Mouse (Mus musculus): ENCODE results near the gene Apoh. TPM values are rescaled to one million over a fixed set of nuclear protein-coding genes. Genes with fewer than 3 reads are reported as not detected.

The Apoh gene
- 0.14 TPM in 1 of 2 replicates, not detected in the other for polyA plus RNA-seq (2012; rRNA removed)

DNA sequence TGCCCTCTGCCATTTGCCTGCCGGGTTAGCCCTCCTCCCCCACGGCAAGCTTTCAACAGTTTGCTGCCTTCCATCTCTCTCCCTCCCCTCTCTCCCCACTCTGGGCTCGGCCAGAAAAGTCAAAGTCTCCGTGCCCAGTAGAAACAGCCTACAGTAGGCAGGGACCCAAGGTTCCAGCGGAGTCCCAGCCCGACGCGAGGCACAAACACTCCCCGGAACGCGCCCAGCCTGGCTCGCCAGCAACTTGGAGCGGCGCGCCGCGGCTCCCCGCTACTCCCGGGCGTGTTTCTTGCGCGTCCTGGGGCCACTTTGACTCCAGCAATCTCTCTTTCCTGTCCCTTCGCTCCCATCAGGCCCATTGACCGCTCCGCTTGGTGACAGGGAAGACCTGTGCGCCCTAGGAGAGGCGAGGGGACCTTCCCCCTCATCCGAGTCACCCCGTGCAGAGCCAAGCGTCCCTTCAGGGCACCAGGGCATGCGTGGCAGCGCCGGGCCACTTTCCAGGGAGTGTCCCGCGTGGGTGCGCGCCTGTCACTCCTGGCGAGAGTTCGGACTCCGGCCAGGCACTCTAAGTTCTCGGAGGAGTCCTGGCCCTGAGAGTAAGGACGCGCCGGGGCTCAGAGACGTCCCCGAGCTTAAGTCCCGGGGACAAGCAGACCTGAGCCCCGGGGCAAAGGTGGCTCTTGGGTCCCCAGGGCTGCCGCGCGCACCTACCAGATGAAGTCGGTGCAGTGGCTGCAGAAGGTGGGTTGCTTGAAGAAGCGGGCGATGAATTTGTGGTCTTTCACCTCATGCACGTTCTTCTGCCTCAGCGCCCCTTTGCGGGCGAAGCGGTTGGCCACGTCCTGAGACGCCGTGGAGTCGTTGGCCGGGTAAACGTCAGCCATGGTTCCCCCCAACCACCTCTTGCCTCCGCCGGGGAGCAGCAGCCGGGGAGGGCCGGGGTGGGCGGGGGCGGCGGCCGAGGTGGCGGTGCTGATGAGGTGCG is at the start of gene Apoh:
Apoh (plus strand) TSS at position 574 of the 988 bp plus-strand sequence.

DNA sequence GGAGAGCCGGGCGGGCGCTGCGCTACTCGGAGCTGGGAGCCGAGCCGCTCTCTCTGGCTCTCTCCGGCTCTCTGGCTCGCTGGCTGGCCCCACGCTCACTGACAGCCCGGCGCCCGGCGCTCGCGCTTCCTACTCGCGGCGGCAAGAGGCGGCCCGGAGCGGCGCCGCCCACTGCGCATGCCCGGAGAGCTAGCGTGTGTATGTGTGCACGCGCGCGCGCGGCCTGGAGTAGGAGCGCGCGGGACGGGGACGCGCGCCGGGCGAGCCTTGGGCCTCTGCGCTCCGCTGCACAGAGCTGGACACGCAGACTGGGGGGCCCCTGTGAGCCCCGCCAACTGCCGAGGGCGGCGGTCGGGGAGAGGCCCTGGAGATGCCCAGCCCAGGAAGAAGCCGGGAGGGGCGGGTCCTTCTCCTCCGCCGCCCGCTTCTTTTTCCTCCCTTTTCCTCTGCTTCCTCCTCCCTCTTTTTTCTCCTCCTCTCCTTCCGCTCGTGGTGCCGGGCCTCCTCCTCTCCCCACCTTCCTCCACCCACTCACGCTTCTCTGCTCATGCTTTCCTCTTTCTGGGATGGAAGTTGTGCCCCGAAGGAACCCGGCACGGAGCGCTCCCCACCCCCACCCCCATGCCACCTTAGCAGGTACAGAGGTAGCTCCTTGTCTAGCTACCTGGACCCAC is 772 bp downstream of the Apoh start, which contains the start of gene Prkca:
Prkca (minus strand) TSS at position 140 of the 674 bp plus-strand sequence.

DNA sequence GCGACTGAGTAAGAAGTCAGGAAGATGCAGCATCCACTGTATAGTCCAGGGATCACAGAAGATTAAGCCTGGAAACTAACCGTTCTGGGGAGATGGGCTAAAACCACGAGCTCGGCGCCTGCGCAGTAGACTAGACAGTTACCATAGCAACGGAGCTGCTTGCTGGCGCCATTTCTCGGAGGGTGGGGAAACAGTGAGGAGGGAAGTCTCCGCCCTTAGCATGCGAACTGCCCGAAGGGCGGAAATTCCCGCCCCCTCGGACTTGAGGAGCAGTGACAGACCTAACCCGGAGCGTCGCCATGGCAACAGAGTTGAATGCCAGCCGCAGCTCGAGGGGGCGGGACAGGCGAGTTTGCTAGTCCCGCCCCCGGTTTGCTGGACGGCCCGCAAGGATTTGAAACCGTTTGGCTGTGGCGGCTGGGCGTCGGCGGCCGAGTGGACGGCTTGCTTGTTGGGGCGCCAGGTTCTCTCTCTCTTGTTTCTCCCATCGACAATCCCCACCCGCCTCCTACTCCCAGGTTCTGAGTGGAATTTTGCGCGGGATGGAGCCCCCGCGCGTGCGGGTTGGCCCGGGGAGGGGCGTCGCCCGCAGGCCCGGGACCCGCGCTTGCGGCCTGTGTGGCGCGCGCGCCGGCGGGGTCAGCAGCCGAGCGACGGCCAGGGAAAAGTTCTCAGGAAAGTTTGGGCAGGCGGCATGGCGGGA is 81.9 kb downstream of the Apoh start, which contains the start of gene Cep112:
Cep112 (plus strand) TSS at position 304 of the 703 bp plus-strand sequence.

Other genes with a start within 250 kb of the Apoh start
- gene Prkca, start 574 bp downstream of the Apoh start, polyA plus RNA-seq (2012; rRNA removed), result 11.6 and 14.6 TPM in 2 replicates
- 13.5 and 16.8 TPM in 2 replicates for gene Cep112, start 81.8 kb downstream of the Apoh start, polyA plus RNA-seq (2012; rRNA removed)

Measured in central nervous system, embryonic 14 days (tissue).